Mouse (Mus musculus): ENCODE results near the gene Zfp398. TPM values are rescaled to one million over a fixed set of nuclear protein-coding genes. Genes with fewer than 3 reads are reported as not detected.

Zfp398 gene
- total and polyA plus RNA-seq, 2 experiments from 2014 or later, result 2.9 to 9.1 TPM

DNA sequence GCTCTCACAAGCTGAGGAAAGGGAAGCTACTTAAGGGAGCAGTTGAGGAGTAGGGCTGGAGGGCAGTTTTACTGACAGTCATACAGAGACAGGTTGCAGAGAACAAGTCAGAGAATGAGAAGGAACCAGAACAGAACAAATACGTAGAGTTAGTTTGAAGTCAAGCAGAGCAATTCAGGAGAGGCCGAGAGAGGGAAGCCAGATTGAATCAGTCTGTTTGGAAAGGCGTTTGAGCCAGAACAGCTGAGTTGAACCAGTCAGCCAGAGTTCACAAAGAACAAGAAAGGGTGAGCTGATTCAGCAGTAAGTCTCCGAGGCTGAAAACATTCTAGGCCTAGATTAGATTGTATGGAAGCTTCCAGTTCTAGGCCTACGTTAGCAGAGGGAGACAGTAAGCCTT, 42.2 kb upstream of the Zfp398 start:
- Histone ChIP-seq H3K36me3 (replicated peaks; ENCODE audit: control insufficient read depth, insufficient read depth, low read length) (peaks cover 36% of the 10 kb centered on the region), H3K9ac (replicated peaks; ENCODE audit: low read depth, low read length) (no peak overlapping the region), H3K9me3 (replicated peaks; ENCODE audit: control insufficient read depth, low read length) (no peaks in the 10 kb centered on the region), H3K4me2 (ENCODE audit: low read depth, low read length) (no peak overlapping the region), H3K4me3 (ENCODE audit: low read depth, low read length) (no peak overlapping the region), H3K4me1 (ENCODE audit: control insufficient read depth, insufficient read depth) (peaks cover 6% of the 10 kb centered on the region), H3K27ac (ENCODE audit: low read depth) (no peak overlapping the region), H3K27me3 (ENCODE audit: control insufficient read depth, insufficient read depth, low read length) (no peaks in the 10 kb centered on the region)
- TF ChIP-seq CTCF (IDR thresholded peaks at IDR 0.05; ENCODE audit: low read depth), result no peak
- TF ChIP-seq EP300 (IDR thresholded peaks at IDR 0.05; ENCODE audit: low read depth), result no peak
- 69% methylated on average over 5 of the region's 5 CpGs for whole genome bisulfite sequencing
- no peak for ATAC-seq (ENCODE audit: insufficient read depth, low read depth)
- no peak for DNase-seq (ENCODE audit: low spot score)

DNA sequence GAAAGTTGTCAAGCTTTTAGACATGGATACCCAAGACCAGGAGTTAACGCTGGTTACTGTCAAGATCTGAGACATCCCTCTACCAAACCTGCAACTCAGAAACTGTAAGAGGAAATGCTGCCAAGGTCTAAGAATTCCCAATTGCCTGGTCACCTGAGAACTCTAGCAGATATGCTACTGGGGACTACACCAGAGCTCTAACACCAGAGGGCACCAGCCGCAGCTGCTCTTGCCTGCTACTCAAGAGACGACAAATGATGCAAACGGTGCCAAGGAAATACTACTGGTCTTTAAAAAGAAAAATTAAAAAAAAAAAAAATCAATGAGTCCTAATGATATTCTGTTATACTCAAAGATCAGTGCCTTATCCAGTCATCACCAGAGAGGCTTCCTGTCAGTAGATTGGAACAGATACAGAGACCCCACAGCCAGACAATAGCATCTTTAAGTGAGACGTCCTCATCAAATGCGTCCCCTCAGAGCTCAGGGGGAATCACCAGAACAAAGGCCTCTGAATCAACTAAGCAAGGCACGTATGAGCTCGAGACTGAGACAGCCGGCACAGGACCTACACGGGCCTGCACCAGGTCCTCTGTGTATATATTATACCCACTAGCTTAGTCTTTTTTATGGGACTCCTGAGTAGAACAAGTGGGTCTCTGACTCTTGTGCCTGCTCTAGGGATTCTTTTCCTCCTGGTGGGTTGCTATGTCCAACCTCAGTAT, 41.2 kb upstream of the Zfp398 start:
- H3K9me3 ChIP-seq (replicated peaks; ENCODE audit: control insufficient read depth, low read length), result no peaks in the 10 kb centered on the region
- H3K36me3 ChIP-seq (replicated peaks; ENCODE audit: control insufficient read depth, insufficient read depth, low read length), result peaks cover 39% of the 10 kb centered on the region
- H3K4me2 ChIP-seq (ENCODE audit: low read depth, low read length), result no peak overlapping the region
- WGBS, result 61% methylated on average over 10 of the region's 10 CpGs
- ATAC-seq (ENCODE audit: insufficient read depth, low read depth), result 0 out of 2 replicates have a peak, but pooled peaks have one; percentile 38
- H3K4me1 ChIP-seq (ENCODE audit: control insufficient read depth, insufficient read depth), result no peaks in the 10 kb centered on the region
- H3K4me3 ChIP-seq (ENCODE audit: low read depth, low read length), result no peak overlapping the region
- no peak for TF ChIP-seq EP300 (IDR thresholded peaks at IDR 0.05; ENCODE audit: low read depth)
- TF ChIP-seq CTCF (IDR thresholded peaks at IDR 0.05; ENCODE audit: low read depth), result peak; percentile 61
- H3K27ac ChIP-seq (ENCODE audit: low read depth), result no peak overlapping the region
- DNase-seq (ENCODE audit: low spot score), result peak; percentile 32
- H3K27me3 ChIP-seq (ENCODE audit: control insufficient read depth, insufficient read depth, low read length), result no peaks in the 10 kb centered on the region
- no peak overlapping the region for H3K9ac ChIP-seq (replicated peaks; ENCODE audit: low read depth, low read length)

GRCm38 (mm10) chr6:47799079-47799478, 36.4 kb upstream of the Zfp398 start:
- Histone ChIP-seq H3K9me3 (replicated peaks; ENCODE audit: control insufficient read depth, low read length) (no peaks in the 10 kb centered on the region), H3K27me3 (ENCODE audit: control insufficient read depth, insufficient read depth, low read length) (no peaks in the 10 kb centered on the region), H3K9ac (replicated peaks; ENCODE audit: low read depth, low read length) (no peak overlapping the region), H3K36me3 (replicated peaks; ENCODE audit: control insufficient read depth, insufficient read depth, low read length) (peaks cover 77% of the 10 kb centered on the region), H3K27ac (ENCODE audit: low read depth) (no peak overlapping the region), H3K4me2 (ENCODE audit: low read depth, low read length) (no peak overlapping the region), H3K4me3 (ENCODE audit: low read depth, low read length) (no peak overlapping the region), H3K4me1 (ENCODE audit: control insufficient read depth, insufficient read depth) (no peaks in the 10 kb centered on the region)
- ATAC-seq (ENCODE audit: insufficient read depth, low read depth) (peak; percentile 77), DNase-seq (ENCODE audit: low spot score) (peak; percentile 73)
- WGBS, result 43% methylated on average over 6 of the region's 6 CpGs
- peak; percentile 78 for TF ChIP-seq CTCF (IDR thresholded peaks at IDR 0.05; ENCODE audit: low read depth)
- TF ChIP-seq EP300 (IDR thresholded peaks at IDR 0.05; ENCODE audit: low read depth), result no peak

- ATAC-seq (ENCODE audit: insufficient read depth, low read depth), result no peak
- WGBS, result 60% methylated on average over 2 of the region's 2 CpGs
- no peak overlapping the region for H3K4me3 ChIP-seq (ENCODE audit: low read depth, low read length)
- H3K9ac ChIP-seq (replicated peaks; ENCODE audit: low read depth, low read length), result no peak overlapping the region
- DNase-seq (ENCODE audit: low spot score), result no peak
- no peaks in the 10 kb centered on the region for H3K27me3 ChIP-seq (ENCODE audit: control insufficient read depth, insufficient read depth, low read length)
- H3K9me3 ChIP-seq (replicated peaks; ENCODE audit: control insufficient read depth, low read length), result no peaks in the 10 kb centered on the region
- no peak overlapping the region for H3K27ac ChIP-seq (ENCODE audit: low read depth)
- H3K36me3 ChIP-seq (replicated peaks; ENCODE audit: control insufficient read depth, insufficient read depth, low read length), result peaks cover 57% of the 10 kb centered on the region
- H3K4me1 ChIP-seq (ENCODE audit: control insufficient read depth, insufficient read depth), result no peaks in the 10 kb centered on the region
- no peak overlapping the region for H3K4me2 ChIP-seq (ENCODE audit: low read depth, low read length)
- TF ChIP-seq CTCF (IDR thresholded peaks at IDR 0.05; ENCODE audit: low read depth) (no peak), EP300 (IDR thresholded peaks at IDR 0.05; ENCODE audit: low read depth) (no peak)
Measured at GRCm38 (mm10) chr6:47805520-47805919, 29.9 kb upstream of the Zfp398 start.

GRCm38 (mm10) chr6:47807419-47807818, 28.0 kb upstream of the Zfp398 start:
- Histone ChIP-seq H3K27me3 (ENCODE audit: control insufficient read depth, insufficient read depth, low read length) (no peaks in the 10 kb centered on the region), H3K4me3 (ENCODE audit: low read depth, low read length) (no peak overlapping the region), H3K9ac (replicated peaks; ENCODE audit: low read depth, low read length) (no peak overlapping the region), H3K4me2 (ENCODE audit: low read depth, low read length) (no peak overlapping the region), H3K36me3 (replicated peaks; ENCODE audit: control insufficient read depth, insufficient read depth, low read length) (peaks cover 46% of the 10 kb centered on the region), H3K4me1 (ENCODE audit: control insufficient read depth, insufficient read depth) (peaks cover 15% of the 10 kb centered on the region), H3K27ac (ENCODE audit: low read depth) (no peak overlapping the region), H3K9me3 (replicated peaks; ENCODE audit: control insufficient read depth, low read length) (no peaks in the 10 kb centered on the region)
- DNase-seq (ENCODE audit: low spot score) (no peak), ATAC-seq (ENCODE audit: insufficient read depth, low read depth) (no peak)
- WGBS, result 79% methylated on average over 2 of the region's 2 CpGs
- TF ChIP-seq CTCF (IDR thresholded peaks at IDR 0.05; ENCODE audit: low read depth) (no peak), EP300 (IDR thresholded peaks at IDR 0.05; ENCODE audit: low read depth) (no peak)

- 86% methylated on average over 5 of the region's 5 CpGs for WGBS
- Histone ChIP-seq H3K36me3 (replicated peaks; ENCODE audit: control insufficient read depth, insufficient read depth, low read length) (peaks cover 35% of the 10 kb centered on the region), H3K4me2 (ENCODE audit: low read depth, low read length) (no peak overlapping the region), H3K9ac (replicated peaks; ENCODE audit: low read depth, low read length) (no peak overlapping the region), H3K4me1 (ENCODE audit: control insufficient read depth, insufficient read depth) (peaks cover 15% of the 10 kb centered on the region), H3K27me3 (ENCODE audit: control insufficient read depth, insufficient read depth, low read length) (no peaks in the 10 kb centered on the region), H3K4me3 (ENCODE audit: low read depth, low read length) (no peak overlapping the region), H3K9me3 (replicated peaks; ENCODE audit: control insufficient read depth, low read length) (no peaks in the 10 kb centered on the region), H3K27ac (ENCODE audit: low read depth) (no peak overlapping the region)
- no peak for TF ChIP-seq EP300 (IDR thresholded peaks at IDR 0.05; ENCODE audit: low read depth)
- TF ChIP-seq CTCF (IDR thresholded peaks at IDR 0.05; ENCODE audit: low read depth), result no peak
- DNase-seq (ENCODE audit: low spot score), result no peak
- ATAC-seq (ENCODE audit: insufficient read depth, low read depth), result no peak
Measured at GRCm38 (mm10) chr6:47808545-47808944, 26.9 kb upstream of the Zfp398 start.
